Mouse (Mus musculus) MEL (cell line): ENCODE results near the gene Map2k4. TPM values are rescaled to one million over a fixed set of nuclear protein-coding genes. Genes with fewer than 3 reads are reported as not detected.
A peak's percentile ranks its signal among the peaks of the same experiment; 100 is the strongest.

ENCODE experiments used
- DNase-seq: peaks from one replicate; pipeline ENCODE4 v3.0.0; 2011; ENCODE audit warnings: low read depth, low spot score
- H3K27ac ChIP-seq: 2 replicates; pipeline ENCODE4 v1.5.1; 2012; ENCODE audit warnings: low read depth, mild to moderate bottlenecking, control low read depth, low read length, moderate library complexity; ENCODE audit not compliant: control insufficient read depth
- H3K27me3 ChIP-seq, 2 experiments: fragments of 150-350 bp in 1 of 2; sonication (generic) in 1 of 2; 2 replicates each; pipeline ENCODE4 v1.6.1; 2012; ENCODE audit warnings: low read length in 2 of 2, mild to moderate bottlenecking in 2 of 2, improper control_type of control experiment in 1 of 2, moderate library complexity in 1 of 2; ENCODE audit not compliant: insufficient read depth in 2 of 2, control insufficient read depth in 1 of 2
- H3K36me3 ChIP-seq, 2 experiments: 2 replicates each; pipeline ENCODE4 v1.6.1; 2012 to 2014; ENCODE audit warnings: low read length in 2 of 2, improper control_type of control experiment in 1 of 2, inconsistent platforms in 1 of 2, mild to moderate bottlenecking in 1 of 2; ENCODE audit not compliant: insufficient read depth in 2 of 2, control insufficient read depth in 1 of 2
- H3K4me1 ChIP-seq, 2 experiments: fragments of 150-350 bp in 1 of 2; sonication (generic) in 1 of 2; 2 replicates each; pipeline ENCODE4 v1.6.1; 2012; ENCODE audit warnings: low read length in 2 of 2, improper control_type of control experiment in 1 of 2, mild to moderate bottlenecking in 1 of 2; ENCODE audit not compliant: insufficient read depth in 2 of 2, control insufficient read depth in 1 of 2
- H3K4me3 ChIP-seq, 2 experiments: fragments of 150-350 bp in 1 of 2; sonication (generic) in 1 of 2; 2 replicates each; pipeline ENCODE4 v1.5.1; 2012; ENCODE audit warnings: low read depth in 2 of 2, low read length in 2 of 2, mild to moderate bottlenecking in 2 of 2, moderate library complexity in 2 of 2, control low read depth in 1 of 2, improper control_type of control experiment in 1 of 2; ENCODE audit not compliant: control insufficient read depth in 1 of 2, insufficient read depth in 1 of 2
- H3K79me2 ChIP-seq: 2 replicates; pipeline ENCODE4 v1.6.1; 2012; ENCODE audit warnings: mild to moderate bottlenecking, low read length, moderate library complexity; ENCODE audit not compliant: control insufficient read depth, poor library complexity, insufficient read depth
- H3K9ac ChIP-seq: 2 replicates; pipeline ENCODE4 v1.6.1; 2012; ENCODE audit warnings: low read depth, mild to moderate bottlenecking, control low read depth, low read length, moderate library complexity; ENCODE audit not compliant: control insufficient read depth, poor library complexity, severe bottlenecking
- H3K9me3 ChIP-seq: fragments of 150-350 bp; sonication (generic); replicated peaks from 2 replicates; pipeline ENCODE4 v1.6.1; 2012; ENCODE audit warnings: mild to moderate bottlenecking, low read length, improper control_type of control experiment, moderate library complexity; ENCODE audit not compliant: insufficient read depth
- EP300 ChIP-seq, 2 experiments: IDR thresholded peaks; 2 replicates each; pipeline ENCODE4 v1.6.1; 2011; ENCODE audit warnings: improper control_type of control experiment in 2 of 2, low read length in 2 of 2, low read depth in 1 of 2, mild to moderate bottlenecking in 1 of 2
- ETS1 ChIP-seq: IDR thresholded peaks from 2 replicates; pipeline ENCODE4 v1.6.1; 2012; ENCODE audit warnings: low read depth, mild to moderate bottlenecking, inconsistent platforms, low read length, improper control_type of control experiment, moderate library complexity
- GATA1 ChIP-seq: IDR thresholded peaks from 2 replicates; pipeline ENCODE4 v1.6.1; 2011; ENCODE audit warnings: low read depth, low read length, improper control_type of control experiment
- MAFK ChIP-seq: IDR thresholded peaks from 2 replicates; pipeline ENCODE4 v1.6.1; 2011; ENCODE audit warnings: low read depth, mild to moderate bottlenecking, low read length, improper control_type of control experiment, borderline replicate concordance
- MAX ChIP-seq: IDR thresholded peaks from 2 replicates; pipeline ENCODE4 v1.6.1; 2011; ENCODE audit warnings: low read length, improper control_type of control experiment
- MYC ChIP-seq: IDR thresholded peaks from 2 replicates; pipeline ENCODE4 v1.6.1; 2011; ENCODE audit warnings: low read depth, mild to moderate bottlenecking, low read length, improper control_type of control experiment, moderate library complexity
- POLR2AphosphoS2 ChIP-seq: IDR thresholded peaks from 2 replicates; pipeline ENCODE4 v1.6.1; 2011; ENCODE audit warnings: low read length, improper control_type of control experiment
- RCOR1 ChIP-seq: IDR thresholded peaks from 2 replicates; pipeline ENCODE4 v1.6.1; 2012; ENCODE audit warnings: low read depth, mild to moderate bottlenecking, inconsistent platforms, low read length, improper control_type of control experiment
- SIN3A ChIP-seq: IDR thresholded peaks from 2 replicates; pipeline ENCODE4 v1.6.1; 2012; ENCODE audit warnings: low read length, improper control_type of control experiment, inconsistent platforms
- SMC3 ChIP-seq: IDR thresholded peaks from 2 replicates; pipeline ENCODE4 v1.6.1; 2011; ENCODE audit warnings: low read depth, low read length, improper control_type of control experiment
- TAL1 ChIP-seq: IDR thresholded peaks from 2 replicates; pipeline ENCODE4 v1.6.1; 2012; ENCODE audit warnings: mild to moderate bottlenecking, inconsistent platforms, low read length, moderate library complexity, mixed read lengths
- TBP ChIP-seq: IDR thresholded peaks from 2 replicates; pipeline ENCODE4 v1.8.0; 2011; ENCODE audit warnings: low read depth, low read length, improper control_type of control experiment
- TCF12 ChIP-seq: IDR thresholded peaks from 2 replicates; pipeline ENCODE4 v1.6.1; 2014; ENCODE audit warnings: low read depth, mild to moderate bottlenecking, inconsistent platforms, low read length, improper control_type of control experiment, moderate library complexity
- USF2 ChIP-seq, 2 experiments: IDR thresholded peaks; 2 replicates each; pipeline ENCODE4 v1.6.1; 2011 to 2012; ENCODE audit warnings: improper control_type of control experiment in 2 of 2, low read length in 2 of 2, borderline replicate concordance in 1 of 2, inconsistent platforms in 1 of 2, low read depth in 1 of 2, mild to moderate bottlenecking in 1 of 2; ENCODE audit not compliant: insufficient read depth in 1 of 2
- ZKSCAN1 ChIP-seq: IDR thresholded peaks from 2 replicates; pipeline ENCODE4 v1.6.1; 2012; ENCODE audit warnings: low read depth, mild to moderate bottlenecking, inconsistent platforms, low read length, improper control_type of control experiment, moderate library complexity
- ZNF384 ChIP-seq: IDR thresholded peaks from 2 replicates; pipeline ENCODE4 v1.6.1; 2012; ENCODE audit warnings: low read depth, mild to moderate bottlenecking, inconsistent platforms, low read length, improper control_type of control experiment
- polyA plus RNA-seq, 2 experiments: library from polyadenylated mRNA; stranded (reverse) in 1 of 2; unstranded in 1 of 2; fragments of >175 nt in 1 of 2; fragments of >200 nt in 1 of 2; gene quantifications; 2 replicates each; pipeline versions ENCODE4 v1.2.1 to v1.2.4; 2012; ENCODE audit warnings: low replicate concordance in 2 of 2, low read depth in 1 of 2; ENCODE audit not compliant: insufficient read length in 2 of 2, insufficient read depth in 1 of 2, missing spikeins in 1 of 2
- total RNA-seq: library from RNA; depleted of rRNA; stranded (reverse); fragments of 300-350 nt; gene quantifications from 2 replicates; pipeline ENCODE4 v1.2.3, GENCODE M21; 2012

Gene Map2k4
- total and polyA plus RNA-seq, 3 experiments = 20.0 to 70.7 (median 21.8) TPM

DNA sequence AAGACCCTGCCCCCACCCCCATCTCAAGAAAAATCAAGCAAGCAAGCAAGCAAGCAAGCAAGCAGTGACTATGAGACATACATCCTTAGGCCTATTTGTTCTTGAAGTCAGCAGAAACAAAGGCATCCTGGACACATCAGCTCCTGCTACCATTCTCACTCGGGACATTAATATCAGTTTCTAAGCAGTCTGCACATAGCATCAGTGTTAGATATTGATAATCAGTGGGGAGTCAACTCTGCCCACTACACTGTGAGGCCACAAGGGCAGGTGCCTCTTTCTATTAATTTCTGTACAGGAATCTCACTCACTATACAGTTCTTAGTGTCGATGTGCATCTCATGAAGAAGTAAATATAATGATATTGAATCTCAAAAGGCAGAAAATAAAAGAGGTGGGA, 14.6 kb downstream of the Map2k4 start:
- DNase-seq = peak; percentile 38
- Histone ChIP-seq H3K27ac (peak overlapping the region; percentile 57), H3K4me3 (peak overlapping the region; percentile 3 to 49; a peak in 3 of 4 replicates), H3K4me1 (peaks cover 37 to 62% of the 10 kb centered on the region in 2 experiments), H3K79me2 (peaks cover 21% of the 10 kb centered on the region), H3K36me3 (peaks cover 3 to 59% of the 10 kb centered on the region in 2 experiments; a peak in 3 of 4 replicates), H3K9me3 (no peaks in the 10 kb centered on the region), H3K27me3 (no peaks in the 10 kb centered on the region), H3K9ac (peak overlapping the region; percentile 38)
- no peak; the same call in 1 of the 2 replicates for TF ChIP-seq MYC
- TF ChIP-seq TCF12 = peak; percentile 29; the same call in 1 of the 2 replicates
- TF ChIP-seq ZKSCAN1 = no peak
- no peak for TF ChIP-seq USF2 (IDR thresholded peaks at IDR 0.05; ENCODE audit: borderline replicate concordance in 1 of 2, insufficient read depth in 1 of 2, low read depth in 1 of 2, low read length in 2 of 2)
- TF ChIP-seq ZNF384 = no peak
- no peak for TF ChIP-seq MAFK
- TF ChIP-seq EP300 (IDR thresholded peaks at IDR 0.05; ENCODE audit: low read depth in 1 of 2, low read length in 2 of 2) = peak; percentile 42 to 47; a peak in 1 of 4 replicates
- 0 out of 2 replicates have a peak, but pooled peaks have one; percentile 9 for TF ChIP-seq TBP
- TF ChIP-seq GATA1 = peak; percentile 40; the same call in 1 of the 2 replicates

DNA sequence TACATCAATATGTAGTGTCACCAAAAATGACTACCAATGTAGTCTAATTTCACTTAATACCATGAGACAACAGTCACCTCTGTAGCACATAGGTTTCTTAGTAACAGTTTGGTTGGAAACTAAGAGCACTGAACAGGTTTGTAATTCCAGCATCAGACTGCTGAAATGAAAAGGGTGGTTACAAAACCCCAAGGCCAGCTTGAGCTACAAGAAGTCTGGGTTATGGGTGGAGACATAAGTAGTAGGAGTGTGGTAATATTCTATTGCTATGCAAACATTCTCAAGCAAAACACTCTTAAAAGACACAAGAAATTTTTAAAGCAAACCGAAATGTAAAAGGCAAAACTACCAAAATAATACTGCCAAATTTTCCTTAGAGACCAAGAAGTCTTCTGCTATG, 16.6 kb downstream of the Map2k4 start:
- H3K79me2 ChIP-seq = peaks cover 18% of the 10 kb centered on the region
- TF ChIP-seq MAX = no peak
- TF ChIP-seq, all 39 proteins: peak for 0
- Histone ChIP-seq H3K36me3 (peaks cover 3 to 53% of the 10 kb centered on the region in 2 experiments; a peak in 3 of 4 replicates), H3K9ac (no peak overlapping the region), H3K9me3 (no peaks in the 10 kb centered on the region), H3K4me1 (peaks cover 28 to 57% of the 10 kb centered on the region in 2 experiments), H3K4me3 (no peak overlapping the region), H3K27me3 (no peaks in the 10 kb centered on the region), H3K27ac (no peak overlapping the region)
- no peak for DNase-seq

DNA sequence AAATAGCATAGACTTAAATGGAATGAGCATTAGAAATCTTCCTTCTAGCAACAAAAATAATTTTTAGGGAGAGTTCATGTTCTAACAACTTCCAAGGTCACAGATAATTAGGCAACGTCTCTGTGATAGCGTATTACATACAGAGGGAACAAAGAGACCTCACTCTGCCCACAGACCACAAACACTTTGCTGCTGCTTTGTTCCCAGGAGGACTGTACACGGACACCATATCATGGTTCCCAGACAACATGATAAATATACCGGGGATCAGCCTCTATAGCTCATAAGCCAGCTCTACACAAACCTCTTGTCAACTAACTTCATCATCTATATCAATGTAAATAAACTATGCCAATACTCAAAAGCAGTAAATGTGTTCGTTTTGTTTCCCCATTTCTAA, 18.1 kb downstream of the Map2k4 start:
- Histone ChIP-seq H3K27me3 (no peaks in the 10 kb centered on the region), H3K4me1 (peaks cover 28 to 47% of the 10 kb centered on the region in 2 experiments), H3K9me3 (no peaks in the 10 kb centered on the region), H3K36me3 (peaks cover 3 to 49% of the 10 kb centered on the region in 2 experiments; a peak in 3 of 4 replicates), H3K4me3 (no peak overlapping the region), H3K9ac (no peak overlapping the region), H3K27ac (peak overlapping the region; percentile 51; the same call in 1 of the 2 replicates), H3K79me2 (peaks cover 18% of the 10 kb centered on the region)
- TF ChIP-seq RCOR1 (peak; percentile 57; the same call in 1 of the 2 replicates), ETS1 (peak; percentile 84), TCF12 (peak; percentile 82), SIN3A (peak; percentile 58), EP300 (IDR thresholded peaks at IDR 0.05; ENCODE audit: low read depth in 1 of 2, low read length in 2 of 2) (peak; percentile 79 to 82; a peak in 3 of 4 replicates), GATA1 (peak; percentile 90), TAL1 (peak; percentile 62), POLR2AphosphoS2 (no peak), SMC3 (no peak)
- peak; percentile 87 for DNase-seq
